In the genomic region with DNA sequence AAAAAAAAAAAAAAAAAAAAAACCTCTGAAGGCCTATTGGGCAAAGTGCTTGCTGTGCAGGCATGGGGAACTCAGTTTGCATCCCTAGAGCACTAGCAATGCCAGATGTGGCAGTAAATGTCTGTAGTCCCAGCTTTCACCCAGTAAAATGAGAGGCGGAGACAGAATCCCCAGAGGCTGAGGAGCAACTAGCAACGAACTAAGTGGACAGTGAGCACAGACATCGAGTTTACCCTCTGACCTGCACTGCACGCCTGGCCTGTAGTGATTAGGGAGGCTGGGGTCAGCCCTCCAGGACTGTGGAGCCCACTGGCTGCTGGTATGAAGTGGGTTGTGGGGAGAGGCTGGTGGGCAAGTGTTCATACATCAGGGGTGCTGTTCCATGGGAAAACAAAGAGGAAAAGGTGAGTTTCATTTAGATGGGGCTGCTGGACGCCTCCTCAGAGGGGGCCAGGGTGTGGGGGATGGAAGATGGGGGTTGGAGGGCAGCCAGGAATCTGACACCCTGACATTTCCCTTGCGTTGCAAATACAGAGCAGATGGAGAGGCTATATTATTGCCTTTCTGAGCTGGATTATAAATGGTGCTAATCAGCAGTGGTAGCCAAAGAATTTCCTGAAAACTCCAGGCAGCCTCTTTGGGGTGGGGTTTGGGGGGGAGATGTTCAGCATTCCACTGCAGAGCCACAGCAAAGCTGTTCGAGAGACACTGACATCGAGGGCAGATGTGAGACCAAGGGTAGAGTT, we compare ENCODE assay signal across 10 mouse cellular contexts.
DNase-seq lines count a peak whose midpoint lies in the region; ATAC-seq and TF ChIP-seq lines count a peak whose summit lies in the region.
"Had no signal": no experiment of that assay in that cellular context is flagged by ENCODE, and none has a peak within 500 bp of the region (broad histone marks: within the 10 kb centered on the region; RNA-seq: fewer than 3 reads in every experiment).

No protein-coding gene starts in this region.

- no peak for TF ChIP-seq CTCF in heart, adult 2 months (IDR thresholded peaks at IDR 0.05)

- WGBS in heart, embryonic 12.5 days = 22% methylated on average over 8 of the region's 8 CpGs
- WGBS in heart, adult 2 months = 32% methylated on average over 8 of the region's 8 CpGs
- WGBS in intestine, embryonic 15.5 days = 27% methylated on average over 8 of the region's 8 CpGs

- DNase-seq in heart, adult 2 months = no peak
- peak; percentile 80 for DNase-seq in embryo, embryonic 10.5 days (ENCODE audit: low spot score)
- DNase-seq in mesoderm, embryonic 11.5 days (ENCODE audit: low read depth, low spot score) = peak; percentile 88
- DNase-seq in left cerebral cortex, adult 8-10 months (ENCODE audit: low spot score in 2 of 2) = no peak
- no peak for DNase-seq in left cerebral cortex, postnatal 14 days (ENCODE audit: low spot score in 2 of 2)
- no peak for DNase-seq in left cerebral cortex, adult 18-20 months (ENCODE audit: low spot score in 2 of 2)
- DNase-seq: cerebellum, postnatal 36 days had no signal

- no peak for TF ChIP-seq EP300 in heart, adult 2 months (IDR thresholded peaks at IDR 0.05; ENCODE audit: insufficient read depth, low read depth, low read length)

- intact Hi-C loops in heart, adult 2 months (cut with DNase I) = no loop called here
- intact Hi-C loops in left cerebral cortex, postnatal 14 days (cut with DNase I) = no loop called here

- H3K9ac ChIP-seq in heart, embryonic 12.5 days = no peak overlapping the region
- no peak overlapping the region for H3K9ac ChIP-seq in heart, adult 2 months (ENCODE audit: low read depth, low read length)
- H3K9ac ChIP-seq in intestine, embryonic 15.5 days = no peak overlapping the region
- H3K9ac ChIP-seq: midbrain, embryonic 12.5 days had no signal

- peak overlapping the region; percentile 15; the same call in 1 of the 2 replicates for H3K4me2 ChIP-seq in heart, embryonic 12.5 days
- H3K4me2 ChIP-seq in intestine, embryonic 15.5 days (replicated peaks) = no peak overlapping the region; the same call in 1 of the 2 replicates
- H3K4me2 ChIP-seq: midbrain, embryonic 12.5 days had no signal

- peak; percentile 73 for ATAC-seq in heart, embryonic 12.5 days (ENCODE audit: insufficient number of reproducible peaks, low FRiP score)
- peak; percentile 82 for ATAC-seq in intestine, embryonic 15.5 days

- no peak overlapping the region for H3K4me3 ChIP-seq in heart, embryonic 12.5 days
- no peak overlapping the region for H3K4me3 ChIP-seq in heart, adult 2 months
- no peak overlapping the region for H3K4me3 ChIP-seq in intestine, embryonic 15.5 days (replicated peaks)
- H3K4me3 ChIP-seq: midbrain, embryonic 12.5 days had no signal

- H3K36me3 ChIP-seq in heart, embryonic 12.5 days = no peaks in the 10 kb centered on the region
- no peaks in the 10 kb centered on the region for H3K36me3 ChIP-seq in heart, adult 2 months (ENCODE audit: control insufficient read depth, insufficient read depth, low read length)
- H3K36me3 ChIP-seq in intestine, embryonic 15.5 days = no peaks in the 10 kb centered on the region
- H3K36me3 ChIP-seq: midbrain, embryonic 12.5 days had no signal

- peak overlapping the region; percentile 64 for H3K27ac ChIP-seq in heart, embryonic 12.5 days (ENCODE audit: poor library complexity, severe bottlenecking)
- no peak overlapping the region for H3K27ac ChIP-seq in heart, adult 2 months
- peak overlapping the region; percentile 82 for H3K27ac ChIP-seq in intestine, embryonic 15.5 days
- H3K27ac ChIP-seq: midbrain, embryonic 12.5 days had no signal

- no peaks in the 10 kb centered on the region for H3K79me2 ChIP-seq in heart, adult 2 months (replicated peaks; ENCODE audit: control insufficient read depth, insufficient read depth, low read length)

- H3K9me3 ChIP-seq in heart, embryonic 12.5 days (replicated peaks) = no peaks in the 10 kb centered on the region
- H3K9me3 ChIP-seq in intestine, embryonic 15.5 days = no peaks in the 10 kb centered on the region

- no peaks in the 10 kb centered on the region for H3K27me3 ChIP-seq in heart, embryonic 12.5 days (replicated peaks)
- H3K27me3 ChIP-seq in heart, adult 2 months (ENCODE audit: control insufficient read depth, insufficient read depth, low read length) = no peaks in the 10 kb centered on the region
- H3K27me3 ChIP-seq in intestine, embryonic 15.5 days (replicated peaks) = no peaks in the 10 kb centered on the region
- H3K27me3 ChIP-seq: midbrain, embryonic 12.5 days had no signal

- H3K4me1 ChIP-seq in heart, embryonic 12.5 days (replicated peaks) = peaks cover 19% of the 10 kb centered on the region
- H3K4me1 ChIP-seq in heart, adult 2 months (ENCODE audit: control insufficient read depth, insufficient read depth, low read length) = no peaks in the 10 kb centered on the region; the same call in 1 of the 2 replicates
- H3K4me1 ChIP-seq in intestine, embryonic 15.5 days (replicated peaks) = peaks cover 22% of the 10 kb centered on the region

- no peak for TF ChIP-seq POLR2A in heart, adult 2 months (IDR thresholded peaks at IDR 0.05; ENCODE audit: insufficient read depth, low read depth, low read length)

Comparison
In these comparisons a context has a peak if more than half of its experiments do, and no peak if none do; other contexts are left out.
1. DNase-seq: peak in embryo, embryonic 10.5 days (single experiment) and mesoderm, embryonic 11.5 days (single experiment); none in heart, adult 2 months (0 of 2), left cerebral cortex, adult 8-10 months (0 of 2), left cerebral cortex, postnatal 14 days (0 of 2) and left cerebral cortex, adult 18-20 months (0 of 2).